Comparison of ENCODE assay signal across 14 mouse cellular contexts in genomic region chr19:11107746-11108145, GRCm38 (mm10). TPM values are rescaled to one million over a fixed set of nuclear protein-coding genes. Genes with fewer than 3 reads are reported as not detected.
DNase-seq lines count a peak whose midpoint lies in the region; ATAC-seq and TF ChIP-seq lines count a peak whose summit lies in the region.
"Had no signal": no experiment of that assay in that cellular context is flagged by ENCODE, and none has a peak within 500 bp of the region (broad histone marks: within the 10 kb centered on the region; RNA-seq: fewer than 3 reads in every experiment).

No protein-coding gene starts in this region.

- H3K9ac ChIP-seq in liver, adult 2 months (ENCODE audit: low read depth, low read length), result no peak overlapping the region
- no peak overlapping the region for H3K9ac ChIP-seq in liver, embryonic 12.5 days
- H3K9ac ChIP-seq in lung, embryonic 16.5 days (ENCODE audit: low read length), result no peak overlapping the region
- H3K9ac ChIP-seq: liver, embryonic 14.5 days had no signal

- no peak for ATAC-seq in liver, embryonic 12.5 days
- peak; percentile 57 for ATAC-seq in lung, embryonic 16.5 days (ENCODE audit: low read depth)

- WGBS in liver, adult 2 months, result 15% methylated on average over 3 of the region's 3 CpGs
- 53% methylated on average over 3 of the region's 3 CpGs for WGBS in liver, embryonic 12.5 days (ENCODE audit: insufficient replicate concordance)
- WGBS in lung, embryonic 16.5 days, result 57% methylated on average over 3 of the region's 3 CpGs

- no peak for TF ChIP-seq POLR2A in liver, adult 2 months (IDR thresholded peaks at IDR 0.05; ENCODE audit: extremely low read depth, insufficient read depth, low read length)

- no peaks in the 10 kb centered on the region for H3K79me2 ChIP-seq in liver, adult 2 months (ENCODE audit: control insufficient read depth, insufficient read depth, low read length)

- H3K27ac ChIP-seq in liver, adult 2 months (replicated peaks; ENCODE audit: insufficient read depth, low read depth, low read length), result no peak overlapping the region
- no peak overlapping the region for H3K27ac ChIP-seq in liver, embryonic 12.5 days
- H3K27ac ChIP-seq in lung, embryonic 16.5 days (ENCODE audit: low read length), result no peak overlapping the region
- H3K27ac ChIP-seq: liver, embryonic 14.5 days had no signal

- no peak for TF ChIP-seq CTCF in liver, adult 2 months (IDR thresholded peaks at IDR 0.05; ENCODE audit: low read depth, low read length)

- no peaks in the 10 kb centered on the region for H3K27me3 ChIP-seq in liver, adult 2 months (ENCODE audit: control insufficient read depth, insufficient read depth, low read length)
- no peaks in the 10 kb centered on the region for H3K27me3 ChIP-seq in liver, embryonic 12.5 days (replicated peaks)
- no peaks in the 10 kb centered on the region for H3K27me3 ChIP-seq in lung, embryonic 16.5 days (ENCODE audit: control insufficient read depth, insufficient read depth, low read depth, low read length)
- H3K27me3 ChIP-seq in splenic B cell, adult 2 months (ENCODE audit: control insufficient read depth, insufficient read depth, low read length, poor library complexity, severe bottlenecking), result no peaks in the 10 kb centered on the region

- no peak overlapping the region for H3K4me2 ChIP-seq in liver, embryonic 12.5 days
- H3K4me2 ChIP-seq in lung, embryonic 16.5 days (ENCODE audit: low read depth, low read length), result no peak overlapping the region

- H3K4me1 ChIP-seq in liver, adult 2 months (ENCODE audit: control insufficient read depth, insufficient read depth, low read length), result peaks cover 7% of the 10 kb centered on the region
- H3K4me1 ChIP-seq in liver, embryonic 12.5 days, result no peaks in the 10 kb centered on the region
- H3K4me1 ChIP-seq in lung, embryonic 16.5 days (replicated peaks; ENCODE audit: control insufficient read depth, insufficient read depth, low read length), result no peaks in the 10 kb centered on the region

- peak; percentile 90 for DNase-seq in liver, adult 2 months (ENCODE audit: extremely low read depth, low read depth, low spot score)
- DNase-seq in adrenal gland, postnatal 36 days, result peak; percentile 9 to 14
- peak; percentile 25 for DNase-seq in splenic B cell, adult 2 months (ENCODE audit: low read depth, low spot score)
- DNase-seq in thymus, postnatal 36 days, result no peak
- no peak for DNase-seq in spleen, postnatal 10 days (ENCODE audit: low spot score in 2 of 2)
- DNase-seq: cerebellum, adult 8-10 months; kidney, postnatal 36 days; spleen, adult 18-20 months had no signal

- H3K36me3 ChIP-seq in liver, adult 2 months (ENCODE audit: control insufficient read depth, insufficient read depth, low read length), result no peaks in the 10 kb centered on the region
- no peaks in the 10 kb centered on the region for H3K36me3 ChIP-seq in liver, embryonic 12.5 days
- no peaks in the 10 kb centered on the region for H3K36me3 ChIP-seq in lung, embryonic 16.5 days (ENCODE audit: control insufficient read depth, insufficient read depth, low read length)
- no peaks in the 10 kb centered on the region for H3K36me3 ChIP-seq in splenic B cell, adult 2 months (ENCODE audit: control insufficient read depth, insufficient read depth, low read length, poor library complexity, severe bottlenecking)

- H3K4me3 ChIP-seq in liver, adult 2 months (ENCODE audit: insufficient read depth, low read depth, low read length), result no peak overlapping the region
- H3K4me3 ChIP-seq in liver, embryonic 12.5 days, result no peak overlapping the region
- H3K4me3 ChIP-seq in lung, embryonic 16.5 days (ENCODE audit: low read length), result no peak overlapping the region
- H3K4me3 ChIP-seq: erythroblast, embryonic 14.5 days; myocyte had no signal

- H3K9me3 ChIP-seq in liver, embryonic 12.5 days (replicated peaks), result no peaks in the 10 kb centered on the region
- H3K9me3 ChIP-seq in lung, embryonic 16.5 days (ENCODE audit: control insufficient read depth, low read length), result no peaks in the 10 kb centered on the region

RNA-seq across cellular contexts. Expression of gene 1700017D01Rik, which starts 22.9 kb away (rescaled TPM):
- not detected in 2 replicates for total RNA-seq in liver, adult 2 months (2014; rRNA removed)
- polyA plus RNA-seq in liver, adult 2 months (2012; rRNA removed), result not detected in 2 replicates
- not detected in 2 replicates for polyA plus RNA-seq in liver, embryonic 12.5 days (2016; fragmentation: Nextera tagmentation; extraction: Ambion mirVana)
- total RNA-seq in adrenal gland, postnatal 36 days (2021), result not detected
- not detected in 2 replicates for polyA plus RNA-seq in lung, embryonic 16.5 days (2015; fragmentation: Nextera tagmentation; extraction: Ambion mirVana)
- polyA plus RNA-seq: erythroblast, embryonic 14.5 days; heart, postnatal 0 days; liver, embryonic 14.5 days; myocyte had no signal

RNA-seq across cellular contexts. Expression of gene Ms4a8a, which starts 26.8 kb away (rescaled TPM):
- total RNA-seq in liver, adult 2 months (2014; rRNA removed), result 0.83 and 1.7 TPM in 2 replicates
- polyA plus RNA-seq in liver, adult 2 months (2012; rRNA removed), result 0.78 and 1.9 TPM in 2 replicates
- polyA plus RNA-seq in liver, embryonic 12.5 days (2016; fragmentation: Nextera tagmentation; extraction: Ambion mirVana), result not detected in 2 replicates
- total RNA-seq in adrenal gland, postnatal 36 days (2021), result 1 to 10 TPM; 1.4 to 3.9 TPM
- 0.33 TPM in 1 of 2 replicates, not detected in the other for polyA plus RNA-seq in lung, embryonic 16.5 days (2015; fragmentation: Nextera tagmentation; extraction: Ambion mirVana)
- polyA plus RNA-seq: erythroblast, embryonic 14.5 days; heart, postnatal 0 days had no signal

RNA-seq across cellular contexts. Expression of gene 1700025F22Rik, which starts 57.4 kb away (rescaled TPM):
- not detected in 2 replicates for total RNA-seq in liver, adult 2 months (2014; rRNA removed)
- polyA plus RNA-seq in liver, adult 2 months (2012; rRNA removed), result not detected in 2 replicates
- polyA plus RNA-seq in liver, embryonic 12.5 days (2016; fragmentation: Nextera tagmentation; extraction: Ambion mirVana), result not detected in 2 replicates
- total RNA-seq in adrenal gland, postnatal 36 days (2021), result not detected
- polyA plus RNA-seq in lung, embryonic 16.5 days (2015; fragmentation: Nextera tagmentation; extraction: Ambion mirVana), result not detected in 2 replicates
- polyA plus RNA-seq: erythroblast, embryonic 14.5 days; heart, postnatal 0 days; liver, embryonic 14.5 days; myocyte had no signal

Comparison
In these comparisons a context has a peak if more than half of its experiments do, and no peak if none do; other contexts are left out.
1. DNase-seq: peak in liver, adult 2 months (single experiment), adrenal gland, postnatal 36 days (2 of 2) and splenic B cell, adult 2 months (single experiment); none in thymus, postnatal 36 days (0 of 2) and spleen, postnatal 10 days (0 of 2).